Mouse (Mus musculus) lung, postnatal 0 days (tissue): ENCODE measurements around the gene Tmem184a.

ENCODE experiments used
- CTCF ChIP-seq: IDR thresholded peaks from 2 replicates; pipeline ENCODE4 v1.5.1; 2016; ENCODE audit warnings: antibody characterized with exemption, mild to moderate bottlenecking
- EP300 ChIP-seq: IDR thresholded peaks from 2 replicates; pipeline ENCODE4 v1.6.1; 2016; ENCODE audit warnings: antibody characterized with exemption, mild to moderate bottlenecking, control low read depth

DNA sequence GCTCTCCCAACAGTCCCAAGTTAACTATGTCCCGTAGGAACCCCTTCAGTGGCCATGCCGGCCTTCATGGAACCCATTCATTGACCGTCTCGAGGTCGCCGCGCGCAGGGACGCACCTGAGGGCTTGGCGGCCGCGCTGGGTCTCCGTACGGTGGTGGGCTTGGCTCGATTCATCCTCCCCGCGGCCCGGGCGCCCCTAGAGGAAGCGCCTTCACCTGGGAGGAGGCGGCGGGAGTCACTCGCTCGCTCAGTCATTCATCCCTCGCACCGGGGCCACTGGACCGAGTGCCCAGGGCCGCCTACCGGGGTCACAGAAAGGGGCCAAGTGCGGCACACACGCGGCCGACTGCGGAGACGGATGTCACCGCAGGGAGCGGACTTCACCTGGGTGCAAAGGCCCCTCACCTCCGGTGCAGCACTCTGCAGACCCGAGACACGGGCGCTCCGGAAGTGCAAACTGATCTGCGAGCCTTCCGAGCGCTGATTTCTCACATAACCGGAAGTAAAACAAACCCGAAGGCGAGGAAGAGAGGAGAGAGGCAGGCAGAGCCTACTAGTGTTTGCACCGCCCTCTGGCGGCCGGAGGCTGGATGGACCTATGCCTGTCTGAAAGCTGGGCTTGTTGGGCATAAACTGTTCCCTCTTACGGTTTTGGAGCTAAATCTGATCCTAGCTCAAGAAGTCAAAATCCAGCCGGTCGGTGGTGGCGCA is 44.3 kb downstream of the Tmem184a start, which contains the start of gene Ints1:
- TF ChIP-seq EP300 (0 out of 2 replicates have a peak, but pooled peaks have one; percentile 31), CTCF (peak; percentile 93)
